In genomic region chr2:36104436-36104955, GRCm38 (mm10) we compare ENCODE assay signal across 7 mouse cellular contexts. TPM values are rescaled to one million over a fixed set of nuclear protein-coding genes. Genes with fewer than 3 reads are reported as not detected.
DNase-seq lines count a peak whose midpoint lies in the region; ATAC-seq lines count a peak whose summit lies in the region.

No protein-coding gene starts in this region.

- peak overlapping the region; percentile 52 for H3K4me2 ChIP-seq in forebrain, embryonic 15.5 days (replicated peaks)
- peak overlapping the region; percentile 93 for H3K4me2 ChIP-seq in limb, embryonic 15.5 days

- peak overlapping the region; percentile 90 for H3K27ac ChIP-seq in forebrain, embryonic 15.5 days (replicated peaks)
- no peak overlapping the region for H3K27ac ChIP-seq in limb, embryonic 15.5 days

- peak; percentile 40 for DNase-seq in retina, postnatal 1 day
- no peak for DNase-seq in retina, embryonic 14.5 days (ENCODE audit: low spot score)
- no peak for DNase-seq in frontal cortex, postnatal 25 days (ENCODE audit: low spot score in 2 of 2)
- DNase-seq in cerebellum, adult 11 months: no peak

- no peaks in the 10 kb centered on the region for H3K36me3 ChIP-seq in forebrain, embryonic 15.5 days
- no peaks in the 10 kb centered on the region for H3K36me3 ChIP-seq in limb, embryonic 15.5 days

- peaks cover 84% of the 10 kb centered on the region for H3K27me3 ChIP-seq in forebrain, embryonic 15.5 days
- peaks cover 96% of the 10 kb centered on the region for H3K27me3 ChIP-seq in limb, embryonic 15.5 days

- H3K4me1 ChIP-seq in forebrain, embryonic 15.5 days: peaks cover 33% of the 10 kb centered on the region
- H3K4me1 ChIP-seq in limb, embryonic 15.5 days: peaks cover 37% of the 10 kb centered on the region

- peak; percentile 62 for ATAC-seq in forebrain, embryonic 15.5 days (replicated peaks)
- no peak for ATAC-seq in limb, embryonic 15.5 days (ENCODE audit: insufficient number of reproducible peaks, low FRiP score, low TSS enrichment, low read depth)
- ATAC-seq in activated CD4-positive, CD25-positive, alpha-beta regulatory T cell, adult 4 months: no peak

- H3K9ac ChIP-seq in forebrain, embryonic 15.5 days (replicated peaks): peak overlapping the region; percentile 52
- 0 out of 2 replicates have a peak overlapping the region, but pooled peaks have one; percentile 23 for H3K9ac ChIP-seq in limb, embryonic 15.5 days

- under 1% methylated on average over 32 of the region's 32 CpGs for whole genome bisulfite sequencing in forebrain, embryonic 15.5 days
- 2% methylated on average over 32 of the region's 32 CpGs for WGBS in limb, embryonic 15.5 days

- H3K9me3 ChIP-seq in forebrain, embryonic 15.5 days: no peaks in the 10 kb centered on the region
- no peaks in the 10 kb centered on the region for H3K9me3 ChIP-seq in limb, embryonic 15.5 days

- H3K4me3 ChIP-seq in forebrain, embryonic 15.5 days: peak overlapping the region; percentile 43
- peak overlapping the region; percentile 46 for H3K4me3 ChIP-seq in limb, embryonic 15.5 days

RNA-seq across cellular contexts. Expression of gene Lhx6, which starts 0.7 kb away (rescaled TPM):
- 36.3 and 36.8 TPM in 2 replicates for polyA plus RNA-seq in forebrain, embryonic 15.5 days (2015; fragmentation: Nextera tagmentation; extraction: Ambion mirVana)
- polyA plus RNA-seq in limb, embryonic 15.5 days (2015; fragmentation: Nextera tagmentation; extraction: Ambion mirVana): 0.65 and 0.92 TPM in 2 replicates
- polyA plus RNA-seq in activated CD4-positive, CD25-positive, alpha-beta regulatory T cell, adult 4 months (2017; shearing (Covaris generic)): not detected

RNA-seq across cellular contexts. Expression of gene Mrrf, which starts 31.7 kb away (rescaled TPM):
- 21.4 and 24.1 TPM in 2 replicates for polyA plus RNA-seq in forebrain, embryonic 15.5 days (2015; fragmentation: Nextera tagmentation; extraction: Ambion mirVana)
- 27.3 and 30.1 TPM in 2 replicates for polyA plus RNA-seq in limb, embryonic 15.5 days (2015; fragmentation: Nextera tagmentation; extraction: Ambion mirVana)
- polyA plus RNA-seq in activated CD4-positive, CD25-positive, alpha-beta regulatory T cell, adult 4 months (2017; shearing (Covaris generic)): 10 to 100 TPM in 1 of 2 experiments, 1 to 10 TPM in 1; 9.4 to 16.3 TPM

RNA-seq across cellular contexts. Expression of gene Rbm18, which starts 32.1 kb away (rescaled TPM):
- 149 and 164 TPM in 2 replicates for polyA plus RNA-seq in forebrain, embryonic 15.5 days (2015; fragmentation: Nextera tagmentation; extraction: Ambion mirVana)
- 68.7 and 69.3 TPM in 2 replicates for polyA plus RNA-seq in limb, embryonic 15.5 days (2015; fragmentation: Nextera tagmentation; extraction: Ambion mirVana)
- 10 to 100 TPM; 47.5 to 55.6 TPM for polyA plus RNA-seq in activated CD4-positive, CD25-positive, alpha-beta regulatory T cell, adult 4 months (2017; shearing (Covaris generic))

RNA-seq across cellular contexts. Expression of gene Morn5, which starts 55.2 kb away (rescaled TPM):
- polyA plus RNA-seq in forebrain, embryonic 15.5 days (2015; fragmentation: Nextera tagmentation; extraction: Ambion mirVana): 1.7 and 2.5 TPM in 2 replicates
- 0.52 TPM in 1 of 2 replicates, not detected in the other for polyA plus RNA-seq in limb, embryonic 15.5 days (2015; fragmentation: Nextera tagmentation; extraction: Ambion mirVana)
- not detected for polyA plus RNA-seq in activated CD4-positive, CD25-positive, alpha-beta regulatory T cell, adult 4 months (2017; shearing (Covaris generic))

RNA-seq across cellular contexts. Expression of gene Ndufa8, which starts 55.3 kb away (rescaled TPM):
- 259 and 263 TPM in 2 replicates for polyA plus RNA-seq in forebrain, embryonic 15.5 days (2015; fragmentation: Nextera tagmentation; extraction: Ambion mirVana)
- 210 and 231 TPM in 2 replicates for polyA plus RNA-seq in limb, embryonic 15.5 days (2015; fragmentation: Nextera tagmentation; extraction: Ambion mirVana)
- 100 to 1,000 TPM; 194 to 234 TPM for polyA plus RNA-seq in activated CD4-positive, CD25-positive, alpha-beta regulatory T cell, adult 4 months (2017; shearing (Covaris generic))

Comparison
In these comparisons a context has a peak if more than half of its experiments do, and no peak if none do; other contexts are left out.
1. RNA of gene Lhx6, which starts 0.7 kb away (polyA plus RNA-seq): 36.3 to 36.8 TPM in forebrain, embryonic 15.5 days; 0.65 to 0.92 TPM in limb, embryonic 15.5 days and not detected in activated CD4-positive, CD25-positive, alpha-beta regulatory T cell, adult 4 months; every median in the first group is over 10 times any median in the second.